Mouse (Mus musculus) cerebellum, adult 2 months (tissue): ENCODE data around the gene Akap5.

Experiments
- CTCF ChIP-seq: fragments of 200-500 bp; IDR thresholded peaks from 2 replicates; pipeline ENCODE4 v1.5.1; 2011; ENCODE audit warnings: low read depth, mild to moderate bottlenecking, control low read depth, low read length, moderate library complexity, borderline replicate concordance; ENCODE audit not compliant: insufficient read depth
- POLR2A ChIP-seq: fragments of 200-500 bp; IDR thresholded peaks from 2 replicates; pipeline ENCODE4 v1.6.1; 2011; ENCODE audit warnings: low read length, control low read depth, borderline replicate concordance; ENCODE audit not compliant: insufficient read depth

DNA sequence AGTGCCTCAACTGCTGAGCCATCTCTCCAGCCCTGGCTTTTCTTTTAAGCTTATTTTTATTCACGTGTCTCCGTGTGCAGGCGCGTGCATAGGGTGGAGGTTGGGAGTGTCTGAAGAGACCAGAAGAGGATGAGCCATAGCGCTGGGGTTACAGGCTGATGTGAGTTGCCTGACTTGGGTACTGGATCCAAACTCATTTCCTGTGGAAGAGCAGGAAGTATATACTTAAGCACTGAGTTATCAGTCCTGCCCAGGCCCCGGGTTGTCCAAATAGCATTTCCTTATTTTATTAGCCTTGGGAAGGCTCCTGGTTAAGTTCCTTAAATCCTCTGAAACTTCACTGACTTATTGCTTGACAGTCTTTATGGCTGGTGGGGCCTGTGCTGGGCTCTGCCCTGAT, 14.7 kb upstream of the Akap5 start:
- TF ChIP-seq POLR2A (no peak), CTCF (no peak)
